Mouse (Mus musculus) left cerebral cortex, adult 9 months (tissue): ENCODE results near the gene Kras.

ENCODE experiments used
- DNase-seq, 2 experiments: peaks; one replicate each; pipeline ENCODE4 v3.0.0; 2022; ENCODE audit warnings: low spot score in 2 of 2

Kras gene

DNA sequence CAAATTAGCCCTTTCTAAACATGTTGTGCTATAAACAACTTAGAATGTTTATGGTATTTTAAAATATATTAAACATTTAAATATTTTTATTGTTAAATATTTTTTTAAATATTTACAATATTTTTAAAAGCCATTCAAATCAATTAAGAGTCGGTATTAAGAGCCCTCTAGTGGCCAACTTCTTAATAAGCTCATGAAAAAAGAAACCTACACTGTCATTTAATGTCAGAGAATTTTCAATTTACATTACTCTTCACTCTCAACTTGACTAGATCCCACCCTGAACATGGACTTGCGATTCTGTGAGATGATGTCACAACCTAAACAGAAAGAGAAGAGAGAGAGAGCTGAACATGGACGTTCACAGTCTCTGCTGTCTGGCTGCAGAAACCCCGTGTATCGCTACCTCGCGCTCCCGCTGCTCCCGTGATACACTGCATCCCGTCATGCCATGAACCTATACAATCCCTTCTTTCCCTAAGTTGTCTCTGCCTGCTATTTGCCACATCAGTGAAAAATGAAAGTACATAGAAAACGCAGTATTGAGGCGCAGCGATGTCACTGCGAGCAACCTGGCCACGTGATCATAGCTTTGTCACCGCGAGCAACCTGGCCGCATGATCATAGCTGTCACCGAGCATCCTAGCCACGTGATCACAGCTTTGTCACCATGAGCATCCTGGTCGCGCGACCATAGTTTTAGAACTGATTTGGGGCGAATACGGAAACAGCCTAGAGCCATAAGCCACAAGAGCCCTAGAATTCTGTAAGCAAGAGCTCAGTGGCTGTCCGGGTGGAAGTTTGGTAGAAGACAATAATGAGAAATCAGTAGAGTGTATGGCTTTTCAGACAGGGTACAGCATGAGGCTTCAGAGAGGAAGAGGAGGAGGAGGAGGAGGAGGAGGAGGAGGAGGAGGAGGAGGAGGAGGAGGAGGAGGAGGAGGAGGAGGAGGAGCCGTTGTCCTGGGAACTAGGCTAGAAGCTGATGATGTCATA lies 62.6 kb downstream of the Kras start:
- peak; percentile 35 to 73 for DNase-seq

DNA sequence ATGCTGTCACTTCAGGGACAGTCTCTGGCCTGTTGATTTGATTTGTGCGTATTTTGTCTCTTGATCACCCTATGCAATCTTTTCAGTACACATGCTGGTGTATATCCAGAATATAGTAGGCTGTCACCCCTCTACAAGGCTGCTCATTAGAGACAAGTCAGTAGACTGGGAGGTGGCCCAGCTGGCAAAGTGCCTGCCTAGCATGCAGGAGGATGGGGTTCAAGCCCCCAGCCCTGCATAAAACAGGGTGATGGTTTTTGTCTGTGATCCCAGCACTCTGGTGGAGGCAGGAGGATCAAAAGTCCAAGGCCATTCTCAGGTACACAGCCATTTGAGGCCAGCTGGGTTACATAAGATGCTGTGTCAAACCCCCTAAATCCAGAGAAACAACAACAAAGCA lies 63.9 kb downstream of the Kras start:
- no peak for DNase-seq

DNA sequence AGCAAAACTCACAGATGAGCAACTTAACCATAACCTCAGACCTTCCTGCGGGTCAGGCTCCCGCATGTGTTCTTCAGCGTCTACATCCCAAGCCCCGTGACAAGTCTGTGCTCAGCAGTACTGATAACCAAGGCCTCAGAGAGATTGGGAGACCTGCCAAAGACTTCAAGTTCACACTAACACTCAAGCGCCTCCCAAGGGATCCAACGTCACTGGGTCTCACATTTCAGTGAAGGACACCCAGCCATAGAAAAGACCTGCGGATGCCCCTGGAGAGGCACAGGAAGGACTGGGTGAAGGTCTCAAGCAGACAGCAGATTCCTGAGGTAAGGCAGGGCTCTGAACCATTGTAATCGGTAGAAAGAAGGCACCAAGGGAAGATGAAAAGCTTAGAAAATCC lies 68.0 kb downstream of the Kras start:
- DNase-seq = no peak

DNA sequence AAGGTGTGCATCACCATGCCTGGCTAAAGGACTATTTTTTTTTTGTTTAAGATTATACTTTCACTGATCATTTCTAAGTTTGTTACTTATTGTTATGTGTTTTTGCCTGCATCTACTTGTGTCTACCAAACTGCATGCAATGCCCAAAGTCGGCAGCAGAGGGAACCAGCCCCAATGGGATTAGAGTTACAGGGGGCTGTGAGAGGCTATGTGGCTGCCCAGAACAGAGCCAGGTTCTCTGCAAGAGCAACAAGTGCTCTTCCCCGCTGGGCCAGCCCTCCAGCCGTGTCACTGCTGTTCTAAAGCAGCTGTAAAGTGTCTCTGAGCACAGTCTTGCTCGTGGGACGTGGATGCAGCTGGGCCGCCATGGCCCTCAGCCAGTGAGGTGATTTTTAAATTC lies 70.4 kb downstream of the Kras start:
- DNase-seq = peak in 1 of 2 experiments; percentile 38

DNA sequence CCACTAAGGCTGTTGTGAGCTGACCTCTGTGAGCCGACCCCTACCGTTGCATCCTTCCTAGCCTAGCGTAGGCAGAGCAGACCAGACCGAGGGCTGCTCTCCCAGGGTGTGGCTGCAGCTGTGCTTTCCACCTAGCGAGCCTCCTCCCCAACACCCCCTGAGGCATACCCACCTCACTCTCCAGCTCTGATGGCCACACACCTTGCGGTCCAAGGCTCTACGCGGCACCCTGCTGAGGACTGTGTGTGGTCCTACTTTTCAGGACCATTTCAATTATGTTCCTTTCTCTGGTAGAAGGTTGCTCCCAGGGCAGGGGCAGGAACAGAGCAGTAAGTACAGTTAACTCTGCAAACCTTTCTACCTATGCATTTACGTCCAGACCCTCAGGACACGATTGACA lies 73.6 kb downstream of the Kras start:
- no peak for DNase-seq

DNA sequence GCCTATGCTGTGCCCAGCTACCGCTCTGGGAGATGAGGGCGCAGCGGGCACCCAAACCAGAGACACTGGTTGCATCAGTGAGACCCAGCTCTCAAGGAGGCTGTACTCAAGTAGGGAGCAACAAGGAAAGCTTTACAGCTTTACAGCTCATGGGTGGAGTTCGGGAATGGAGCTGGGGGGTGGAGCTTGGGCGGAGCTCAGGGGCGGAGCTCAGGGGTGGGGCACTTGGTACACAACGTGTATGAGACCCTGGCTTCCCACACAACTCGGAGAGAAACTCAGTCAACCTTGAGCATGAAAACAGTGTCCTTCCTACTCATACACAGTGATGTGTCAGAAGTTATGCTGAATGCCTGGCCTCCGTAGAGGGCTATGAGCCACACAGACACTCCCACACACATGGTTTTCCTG lies 74.5 kb downstream of the Kras start:
- DNase-seq = no peak

DNA sequence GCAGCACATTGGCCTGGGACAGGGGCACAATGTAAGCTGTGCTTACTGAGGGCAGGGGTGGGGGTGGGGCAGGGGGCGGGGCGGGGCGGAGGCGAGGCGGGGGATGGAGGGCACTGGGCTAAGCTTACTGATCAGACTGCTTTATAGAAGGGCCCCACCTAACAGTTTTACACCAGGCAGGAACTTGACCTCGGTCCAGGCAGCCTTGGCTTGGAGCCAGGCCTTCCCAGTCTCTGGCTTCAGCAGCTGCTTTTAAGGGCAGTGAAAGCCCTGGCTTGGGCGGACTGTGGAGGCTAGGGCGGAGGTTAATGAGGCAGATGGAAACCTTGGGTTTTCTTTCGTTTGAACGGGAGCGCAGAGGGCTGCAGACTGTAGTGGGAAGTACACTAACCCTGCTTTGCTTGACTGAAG lies 76.3 kb downstream of the Kras start:
- DNase-seq = no peak

DNA sequence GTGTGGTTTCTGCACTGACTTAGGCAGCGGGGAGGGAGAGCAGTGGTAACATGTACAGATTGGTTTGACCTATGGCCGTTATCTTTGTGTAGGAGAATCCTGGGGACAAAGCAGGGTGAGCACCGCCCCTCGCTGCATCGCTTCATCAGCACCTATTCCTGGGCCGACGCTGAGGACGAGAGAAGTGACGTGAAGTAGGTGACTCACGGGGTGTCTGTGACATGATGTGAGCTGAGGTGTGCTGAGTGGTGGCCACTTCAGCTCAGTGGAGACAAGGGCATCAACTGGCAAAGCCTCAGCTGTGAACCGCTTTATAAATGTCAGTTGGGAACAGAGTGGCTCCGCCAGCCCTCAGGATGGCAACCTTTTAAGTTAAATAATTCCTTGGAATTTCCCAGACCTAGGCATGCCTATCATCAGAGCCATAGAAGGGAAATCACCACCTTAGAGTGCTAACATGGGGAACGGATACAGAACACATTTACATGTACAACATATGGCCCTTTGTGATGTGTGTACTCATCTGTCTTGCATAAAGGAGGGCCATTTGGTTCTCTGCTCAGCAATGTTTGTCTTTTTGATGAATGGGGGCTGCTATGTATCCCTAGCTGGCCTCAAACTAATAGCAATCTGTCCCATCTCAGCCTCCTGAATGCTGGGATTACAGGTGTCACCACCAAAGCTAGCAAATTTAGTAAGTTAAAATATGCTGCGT lies 78.0 kb downstream of the Kras start:
- no peak for DNase-seq
